Mouse (Mus musculus) intestine, embryonic 15.5 days (tissue): ENCODE data around the gene Klkb1. TPM values are rescaled to one million over a fixed set of nuclear protein-coding genes. Genes with fewer than 3 reads are reported as not detected.

Experiments used
- ATAC-seq: fragments of 200-750 bp; cut with Nextera tagmentation; 2 replicates; pipeline ENCODE4 v1.8.0; 2017; ENCODE audit warnings: moderate TSS enrichment, moderate library complexity
- H3K27ac ChIP-seq: fragments of 300-500 bp; sonication (generic); 2 replicates; pipeline ENCODE4 v1.5.1; 2015; ENCODE audit warnings: mild to moderate bottlenecking, inconsistent platforms
- H3K27me3 ChIP-seq: fragments of 300-500 bp; sonication (generic); replicated peaks from 2 replicates; pipeline ENCODE4 v1.6.1; 2015; ENCODE audit warnings: inconsistent platforms
- H3K36me3 ChIP-seq: fragments of 300-500 bp; sonication (generic); 2 replicates; pipeline ENCODE4 v1.6.1; 2015; ENCODE audit warnings: inconsistent platforms
- H3K4me1 ChIP-seq: fragments of 300-500 bp; sonication (generic); replicated peaks from 2 replicates; pipeline ENCODE4 v1.6.1; 2015; ENCODE audit warnings: inconsistent platforms
- H3K4me2 ChIP-seq: fragments of 300-500 bp; sonication (generic); replicated peaks from 2 replicates; pipeline ENCODE4 v1.6.1; 2015; ENCODE audit warnings: mild to moderate bottlenecking, inconsistent platforms
- H3K4me3 ChIP-seq: fragments of 300-500 bp; sonication (generic); replicated peaks from 2 replicates; pipeline ENCODE4 v1.5.1; 2015; ENCODE audit warnings: inconsistent platforms
- H3K9ac ChIP-seq: fragments of 300-500 bp; sonication (generic); 2 replicates; pipeline ENCODE4 v1.6.1; 2015; ENCODE audit warnings: inconsistent platforms
- H3K9me3 ChIP-seq: fragments of 300-500 bp; sonication (generic); 2 replicates; pipeline ENCODE4 v1.6.1; 2016; ENCODE audit warnings: inconsistent platforms
- WGBS: fragments of 180-500 bp; shearing (Covaris S2); methylation state at CpG from one replicate; pipeline ENCODE4 v1.1.7; 2015; 5-methylcytosine and 5-hydroxymethylcytosine counted together
- polyA plus RNA-seq: library from polyadenylated mRNA; unstranded; fragments of >200 nt; fragmentation: Nextera tagmentation; extraction: Ambion mirVana; gene quantifications from 2 replicates; pipeline ENCODE4 v1.2.1, GENCODE M21; 2015

Gene Klkb1
- polyA plus RNA-seq, 1 experiment from 2014 or later: 0.08 TPM

- H3K9ac ChIP-seq: no peak within 1 kb of the TSS
- no peaks in the 10 kb centered on the region for H3K4me1 ChIP-seq
- ATAC-seq: no peak
- H3K4me3 ChIP-seq: no peak within 1 kb of the TSS
- H3K27me3 ChIP-seq: no peaks in the 10 kb centered on the region
- WGBS: 85% methylated on average over 13 of the region's 13 CpGs
- H3K36me3 ChIP-seq: no peaks in the 10 kb centered on the region
- no peak within 1 kb of the TSS for H3K27ac ChIP-seq
- H3K9me3 ChIP-seq: no peaks in the 10 kb centered on the region
- H3K4me2 ChIP-seq: no peak within 1 kb of the TSS
Observed at GRCm38 (mm10) chr8:45308366-45308765, 13.7 kb upstream of the Klkb1 start, which contains the start of gene Gm45753. Gene Gm45753, minus strand, starts transcription at chr8:45308466.

- no peak for ATAC-seq
- Histone ChIP-seq H3K9ac (no peak overlapping the region), H3K27me3 (no peaks in the 10 kb centered on the region), H3K4me1 (no peaks in the 10 kb centered on the region), H3K9me3 (no peaks in the 10 kb centered on the region), H3K4me3 (no peak overlapping the region), H3K4me2 (no peak overlapping the region), H3K36me3 (no peaks in the 10 kb centered on the region), H3K27ac (no peak overlapping the region)
- 80% methylated on average over 1 of the region's 1 CpGs for WGBS
Observed at GRCm38 (mm10) chr8:45305479-45305878, 10.8 kb upstream of the Klkb1 start.

GRCm38 (mm10) chr8:45304354-45304753, 9.7 kb upstream of the Klkb1 start:
- WGBS: 93% methylated on average over 3 of the region's 3 CpGs

GRCm38 (mm10) chr8:45302390-45302789, 7.7 kb upstream of the Klkb1 start:
- no peaks in the 10 kb centered on the region for H3K9me3 ChIP-seq
- H3K36me3 ChIP-seq: no peaks in the 10 kb centered on the region
- WGBS: 77% methylated on average over 8 of the region's 8 CpGs
- no peak overlapping the region for H3K9ac ChIP-seq
- no peak overlapping the region for H3K4me3 ChIP-seq
- no peaks in the 10 kb centered on the region for H3K27me3 ChIP-seq
- no peaks in the 10 kb centered on the region for H3K4me1 ChIP-seq
- no peak overlapping the region for H3K27ac ChIP-seq
- ATAC-seq: no peak
- H3K4me2 ChIP-seq: no peak overlapping the region

More at GRCm38 (mm10) chr8:45304354-45304753, 9.7 kb upstream of the Klkb1 start:
- Histone ChIP-seq H3K4me1 (no peaks in the 10 kb centered on the region), H3K27ac (no peak overlapping the region), H3K9ac (no peak overlapping the region), H3K36me3 (no peaks in the 10 kb centered on the region), H3K27me3 (no peaks in the 10 kb centered on the region), H3K9me3 (no peaks in the 10 kb centered on the region), H3K4me3 (no peak overlapping the region), H3K4me2 (no peak overlapping the region)
- ATAC-seq: no peak

GRCm38 (mm10) chr8:45295276-45295675, 617 bp upstream of the Klkb1 start:
- Histone ChIP-seq H3K9me3 (no peaks in the 10 kb centered on the region), H3K27me3 (no peaks in the 10 kb centered on the region), H3K4me3 (no peak overlapping the region), H3K9ac (no peak overlapping the region), H3K4me2 (no peak overlapping the region), H3K4me1 (no peaks in the 10 kb centered on the region), H3K36me3 (no peaks in the 10 kb centered on the region), H3K27ac (no peak overlapping the region)
- no peak for ATAC-seq
- 93% methylated on average over 6 of the region's 6 CpGs for WGBS

GRCm38 (mm10) chr8:45291790-45292189, 2.9 kb downstream of the Klkb1 start:
- no peak overlapping the region for H3K4me2 ChIP-seq
- H3K4me3 ChIP-seq: no peak overlapping the region
- 90% methylated on average over 2 of the region's 2 CpGs for WGBS
- no peaks in the 10 kb centered on the region for H3K4me1 ChIP-seq
- no peaks in the 10 kb centered on the region for H3K27me3 ChIP-seq
- H3K27ac ChIP-seq: no peak overlapping the region
- H3K9ac ChIP-seq: no peak overlapping the region
- no peaks in the 10 kb centered on the region for H3K36me3 ChIP-seq
- ATAC-seq: no peak
- no peaks in the 10 kb centered on the region for H3K9me3 ChIP-seq

- Histone ChIP-seq H3K27me3 (no peaks in the 10 kb centered on the region), H3K4me2 (no peak overlapping the region), H3K4me3 (no peak overlapping the region), H3K36me3 (no peaks in the 10 kb centered on the region), H3K4me1 (no peaks in the 10 kb centered on the region), H3K27ac (no peak overlapping the region), H3K9me3 (no peaks in the 10 kb centered on the region), H3K9ac (no peak overlapping the region)
- ATAC-seq: no peak
- 63% methylated on average over 8 of the region's 8 CpGs for WGBS
Observed at GRCm38 (mm10) chr8:45281630-45282029, 13.0 kb downstream of the Klkb1 start.

- no peaks in the 10 kb centered on the region for H3K36me3 ChIP-seq
- no peak overlapping the region for H3K27ac ChIP-seq
- no peaks in the 10 kb centered on the region for H3K4me1 ChIP-seq
- no peaks in the 10 kb centered on the region for H3K27me3 ChIP-seq
- H3K4me3 ChIP-seq: no peak overlapping the region
- no peak for ATAC-seq
- no peak overlapping the region for H3K4me2 ChIP-seq
- no peak overlapping the region for H3K9ac ChIP-seq
- H3K9me3 ChIP-seq: no peaks in the 10 kb centered on the region
- WGBS: 60% methylated on average over 3 of the region's 3 CpGs
Observed at GRCm38 (mm10) chr8:45277453-45277852, 17.2 kb downstream of the Klkb1 start.

- no peak overlapping the region for H3K4me2 ChIP-seq
- ATAC-seq: no peak
- H3K9me3 ChIP-seq: no peaks in the 10 kb centered on the region
- 57% methylated on average over 4 of the region's 4 CpGs for WGBS
- H3K4me1 ChIP-seq: no peaks in the 10 kb centered on the region
- no peak overlapping the region for H3K4me3 ChIP-seq
- no peaks in the 10 kb centered on the region for H3K27me3 ChIP-seq
- H3K36me3 ChIP-seq: no peaks in the 10 kb centered on the region
- no peak overlapping the region for H3K27ac ChIP-seq
- no peak overlapping the region for H3K9ac ChIP-seq
Observed at GRCm38 (mm10) chr8:45274317-45274716, 20.3 kb downstream of the Klkb1 start.

GRCm38 (mm10) chr8:45269056-45269455, 25.6 kb downstream of the Klkb1 start:
- Histone ChIP-seq H3K4me1 (no peaks in the 10 kb centered on the region), H3K27me3 (no peaks in the 10 kb centered on the region), H3K27ac (no peak overlapping the region), H3K9ac (no peak overlapping the region), H3K9me3 (no peaks in the 10 kb centered on the region), H3K4me3 (no peak overlapping the region), H3K4me2 (no peak overlapping the region), H3K36me3 (no peaks in the 10 kb centered on the region)
- ATAC-seq: no peak

GRCm38 (mm10) chr8:45268485-45268884, 26.2 kb downstream of the Klkb1 start:
- no peak for ATAC-seq
- Histone ChIP-seq H3K27me3 (no peaks in the 10 kb centered on the region), H3K4me2 (no peak overlapping the region), H3K9ac (no peak overlapping the region), H3K36me3 (no peaks in the 10 kb centered on the region), H3K4me3 (no peak overlapping the region), H3K27ac (no peak overlapping the region), H3K4me1 (no peaks in the 10 kb centered on the region), H3K9me3 (no peaks in the 10 kb centered on the region)

- no peaks in the 10 kb centered on the region for H3K27me3 ChIP-seq
- no peak overlapping the region for H3K27ac ChIP-seq
- no peaks in the 10 kb centered on the region for H3K36me3 ChIP-seq
- no peak overlapping the region for H3K9ac ChIP-seq
- no peaks in the 10 kb centered on the region for H3K9me3 ChIP-seq
- no peak for ATAC-seq
- WGBS: 71% methylated on average over 4 of the region's 4 CpGs
- H3K4me3 ChIP-seq: no peak overlapping the region
- H3K4me1 ChIP-seq: no peaks in the 10 kb centered on the region
- no peak overlapping the region for H3K4me2 ChIP-seq
Observed at GRCm38 (mm10) chr8:45267611-45268391, 26.9 kb downstream of the Klkb1 start.

GRCm38 (mm10) chr8:45266993-45267392, 27.7 kb downstream of the Klkb1 start:
- no peaks in the 10 kb centered on the region for H3K9me3 ChIP-seq
- ATAC-seq: no peak
- H3K27ac ChIP-seq: no peak overlapping the region
- no peak overlapping the region for H3K4me2 ChIP-seq
- WGBS: 54% methylated on average over 8 of the region's 8 CpGs
- no peaks in the 10 kb centered on the region for H3K36me3 ChIP-seq
- no peaks in the 10 kb centered on the region for H3K4me1 ChIP-seq
- no peaks in the 10 kb centered on the region for H3K27me3 ChIP-seq
- no peak overlapping the region for H3K4me3 ChIP-seq
- no peak overlapping the region for H3K9ac ChIP-seq
